ENCODE assay signal across 8 mouse cellular contexts in genomic region chr2:128943538-128944528, GRCm38 (mm10). TPM values are rescaled to one million over a fixed set of nuclear protein-coding genes. Genes with fewer than 3 reads are reported as not detected.
DNase-seq lines count a peak whose midpoint lies in the region; ATAC-seq and TF ChIP-seq lines count a peak whose summit lies in the region.

Gene Zc3h8 (minus strand): TSS chr2:128944077.

- 2% methylated on average over 65 of the region's 65 CpGs for WGBS in hindbrain, embryonic 10.5 days
- WGBS in lung, postnatal 0 days: 2% methylated on average over 64 of the region's 65 CpGs

- peak within 1 kb of the TSS; percentile 74 for H3K4me3 ChIP-seq in hindbrain, embryonic 10.5 days
- H3K4me3 ChIP-seq in lung, postnatal 0 days (ENCODE audit: low read depth, low read length): peak within 1 kb of the TSS; percentile 71

- no peaks in the 10 kb centered on the region for H3K9me3 ChIP-seq in hindbrain, embryonic 10.5 days
- H3K9me3 ChIP-seq in lung, postnatal 0 days (ENCODE audit: low read length): no peaks in the 10 kb centered on the region

- no peaks in the 10 kb centered on the region for H3K27me3 ChIP-seq in hindbrain, embryonic 10.5 days (ENCODE audit: insufficient read depth, poor library complexity, severe bottlenecking)
- no peaks in the 10 kb centered on the region for H3K27me3 ChIP-seq in lung, postnatal 0 days (replicated peaks; ENCODE audit: insufficient read depth, low read length)

- peaks cover 4% of the 10 kb centered on the region; the same call in 1 of the 2 replicates for H3K4me1 ChIP-seq in hindbrain, embryonic 10.5 days (replicated peaks)
- no peaks in the 10 kb centered on the region for H3K4me1 ChIP-seq in lung, postnatal 0 days (ENCODE audit: insufficient read depth, low read depth, low read length)

- peaks cover 1% of the 10 kb centered on the region; the same call in 1 of the 2 replicates for H3K36me3 ChIP-seq in hindbrain, embryonic 10.5 days
- H3K36me3 ChIP-seq in lung, postnatal 0 days (ENCODE audit: insufficient read depth, low read length): no peaks in the 10 kb centered on the region

- H3K27ac ChIP-seq in hindbrain, embryonic 10.5 days: peak within 1 kb of the TSS; percentile 92
- peak within 1 kb of the TSS; percentile 76 for H3K27ac ChIP-seq in lung, postnatal 0 days (ENCODE audit: low read length)

- no peak for TF ChIP-seq EP300 in lung, postnatal 0 days (IDR thresholded peaks at IDR 0.05)

- peak within 1 kb of the TSS; percentile 71 for H3K4me2 ChIP-seq in lung, postnatal 0 days (replicated peaks; ENCODE audit: low read depth, low read length)

- TF ChIP-seq CTCF in lung, postnatal 0 days (IDR thresholded peaks at IDR 0.05): no peak

- peak within 1 kb of the TSS; percentile 63 for H3K9ac ChIP-seq in lung, postnatal 0 days (replicated peaks; ENCODE audit: low read depth)

- peak; percentile 85 for DNase-seq in MEL-GATA-1-ER (ENCODE audit: extremely low read depth, low read depth)
- DNase-seq in cerebellum, adult 8-10 months: peak; percentile 97
- peak; percentile 96 for DNase-seq in hindbrain, embryonic 10.5 days (ENCODE audit: low spot score)
- peak; percentile 96 for DNase-seq in layer of hippocampus, adult 9-11 months
- DNase-seq in lung, postnatal 0 days (ENCODE audit: low spot score): peak; percentile 98
- peak; percentile 94 for DNase-seq in ovary, postnatal 14 days (ENCODE audit: low spot score)
- DNase-seq in thymus, postnatal 14 days: peak; percentile 98

- peak; percentile 94 for ATAC-seq in frontal cortex, adult (ENCODE audit: low TSS enrichment)
- ATAC-seq in lung, postnatal 0 days: peak; percentile 96

RNA-seq across cellular contexts. Expression of gene Zc3h8, which starts in this region (rescaled TPM):
- polyA plus RNA-seq in hindbrain, embryonic 10.5 days (2016; fragmentation: Nextera tagmentation; extraction: Ambion mirVana): 6.8 and 8.5 TPM in 2 replicates
- polyA plus RNA-seq in lung, postnatal 0 days (2015; fragmentation: Nextera tagmentation; extraction: Ambion mirVana): 5.6 and 5.8 TPM in 2 replicates

Comparison
In these comparisons a context has a peak if more than half of its experiments do, and no peak if none do; other contexts are left out.
1. Peak in every context shown above with its lines: DNase-seq, ATAC-seq, H3K4me3 ChIP-seq and H3K27ac ChIP-seq.